Mouse (Mus musculus): Measurements from ENCODE around the gene Snx29.

DNA sequence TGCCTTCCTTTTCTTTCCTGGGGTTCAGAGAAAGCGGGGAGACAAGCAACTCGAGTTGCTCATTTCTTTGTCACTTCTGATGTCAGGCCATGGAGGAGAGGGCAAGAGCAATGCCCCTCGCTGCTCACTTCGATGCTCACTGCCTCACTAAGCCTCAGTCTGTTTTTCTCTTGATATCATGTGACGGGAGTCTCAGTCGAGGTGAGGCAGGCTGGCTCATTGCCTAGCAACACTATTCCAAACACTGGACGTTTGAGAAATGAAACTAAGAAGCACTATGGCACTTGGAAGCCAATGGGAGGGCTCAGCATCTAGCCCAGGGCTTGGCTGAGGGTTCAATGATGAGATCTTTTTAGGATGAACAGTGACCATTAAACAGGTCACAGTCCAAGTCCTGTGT, 102.6 kb downstream of the Snx29 start:
- TF ChIP-seq CTCF (IDR thresholded peaks at IDR 0.05; ENCODE audit: insufficient read depth, low read depth, low read length) = no peak
- no peak for TF ChIP-seq POLR2A (IDR thresholded peaks at IDR 0.05; ENCODE audit: insufficient read depth, low read depth, low read length)
